Mouse (Mus musculus) embryonic facial prominence, embryonic 15.5 days (tissue): ENCODE results near the gene Hipk2. TPM values are rescaled to one million over a fixed set of nuclear protein-coding genes. Genes with fewer than 3 reads are reported as not detected.
"Not testable (repeated sequence)": the region's sequence is repeated elsewhere in the genome, so short reads cannot be mapped to it uniquely, and the experiment has no call there.

Source experiments
- ATAC-seq: fragments of 200-750 bp; cut with Nextera tagmentation; 2 replicates; pipeline ENCODE4 v1.8.0; 2017; ENCODE audit warnings: low read depth, moderate TSS enrichment; ENCODE audit not compliant: insufficient number of reproducible peaks, low FRiP score, low TSS enrichment
- H3K27ac ChIP-seq: fragments of 300-500 bp; sonication (generic); replicated peaks from 2 replicates; pipeline ENCODE4 v1.5.1; 2015; ENCODE audit warnings: mild to moderate bottlenecking, inconsistent platforms
- H3K27me3 ChIP-seq: fragments of 300-500 bp; sonication (generic); 2 replicates; pipeline ENCODE4 v1.6.1; 2015; ENCODE audit warnings: inconsistent platforms
- H3K36me3 ChIP-seq: fragments of 300-500 bp; sonication (generic); 2 replicates; pipeline ENCODE4 v1.6.1; 2015; ENCODE audit warnings: mild to moderate bottlenecking, inconsistent platforms
- H3K4me1 ChIP-seq: fragments of 300-500 bp; sonication (generic); 2 replicates; pipeline ENCODE4 v1.6.1; 2015; ENCODE audit warnings: inconsistent platforms
- H3K4me2 ChIP-seq: fragments of 300-500 bp; sonication (generic); replicated peaks from 2 replicates; pipeline ENCODE4 v1.6.1; 2015; ENCODE audit warnings: mild to moderate bottlenecking, inconsistent platforms
- H3K4me3 ChIP-seq: fragments of 300-500 bp; sonication (generic); replicated peaks from 2 replicates; pipeline ENCODE4 v1.5.1; 2015; ENCODE audit warnings: mild to moderate bottlenecking, inconsistent platforms
- H3K9ac ChIP-seq: fragments of 300-500 bp; sonication (generic); 2 replicates; pipeline ENCODE4 v1.6.1; 2015; ENCODE audit warnings: inconsistent platforms
- H3K9me3 ChIP-seq: fragments of 300-500 bp; sonication (generic); replicated peaks from 2 replicates; pipeline ENCODE4 v1.6.1; 2016; ENCODE audit warnings: inconsistent platforms
- WGBS: fragments of 180-500 bp; shearing (Covaris S2); methylation state at CpG from one replicate; pipeline ENCODE4 v1.1.7; 2015; 5-methylcytosine and 5-hydroxymethylcytosine counted together
- polyA plus RNA-seq: library from polyadenylated mRNA; unstranded; fragments of >200 nt; fragmentation: Nextera tagmentation; extraction: Ambion mirVana; gene quantifications from 2 replicates; pipeline ENCODE4 v1.2.1, GENCODE M21; 2015

Gene Hipk2
- polyA plus RNA-seq, 1 experiment from 2014 or later: 13.5 TPM

DNA sequence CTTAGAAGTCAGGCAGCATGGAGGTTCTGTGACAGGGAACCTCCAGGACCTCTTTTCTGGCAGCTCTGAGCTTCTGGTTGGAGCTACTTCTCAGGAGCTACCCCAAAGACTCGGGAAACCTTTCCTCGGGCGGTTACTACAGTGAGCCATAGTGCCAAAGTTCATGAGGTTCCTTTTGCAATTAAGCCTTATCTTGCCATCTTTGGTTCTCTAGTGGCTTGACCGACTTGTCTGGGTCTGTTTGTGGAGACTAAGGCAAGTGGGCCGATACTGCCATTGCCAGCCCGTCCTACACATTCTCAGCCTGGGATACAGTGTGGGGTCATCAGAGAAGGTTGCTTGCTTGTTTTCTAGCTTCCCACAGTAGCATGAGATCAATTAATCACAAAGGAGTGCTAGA is 183.4 kb downstream of the Hipk2 start:
- H3K9me3 ChIP-seq: no peaks in the 10 kb centered on the region
- H3K36me3 ChIP-seq: peaks cover 12% of the 10 kb centered on the region; the same call in 1 of the 2 replicates
- H3K4me1 ChIP-seq: 0 out of 2 replicates have a peak, but pooled peaks cover 4% of the 10 kb centered on the region
- no peaks in the 10 kb centered on the region for H3K27me3 ChIP-seq
- H3K9ac ChIP-seq: no peak overlapping the region
- H3K4me3 ChIP-seq: no peak overlapping the region
- no peak overlapping the region for H3K27ac ChIP-seq
- H3K4me2 ChIP-seq: no peak overlapping the region
- WGBS: 84% methylated on average over 6 of the region's 6 CpGs
- ATAC-seq: no peak

DNA sequence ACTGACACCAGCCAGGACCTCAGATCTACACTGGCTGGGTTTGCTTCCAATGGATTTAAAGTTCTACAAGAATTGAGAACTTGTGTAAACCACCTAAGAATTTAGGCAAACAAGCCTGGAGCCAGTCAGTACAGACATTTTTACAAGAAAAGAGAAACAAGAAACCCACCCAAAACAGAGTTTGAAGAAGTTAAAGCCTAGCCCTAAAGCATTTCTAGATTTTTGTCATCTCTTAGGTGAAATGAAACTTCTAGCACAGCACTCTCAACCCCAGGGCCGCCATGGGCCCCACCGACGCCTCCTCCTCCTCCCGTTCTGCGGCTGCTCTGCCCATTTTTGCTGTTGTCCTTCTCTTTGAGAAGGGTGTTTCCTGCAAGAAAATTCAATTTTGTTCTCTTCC is 184.9 kb downstream of the Hipk2 start:
- no peak for ATAC-seq
- WGBS: 76% methylated on average over 5 of the region's 5 CpGs
- H3K9me3 ChIP-seq: no peaks in the 10 kb centered on the region

DNA sequence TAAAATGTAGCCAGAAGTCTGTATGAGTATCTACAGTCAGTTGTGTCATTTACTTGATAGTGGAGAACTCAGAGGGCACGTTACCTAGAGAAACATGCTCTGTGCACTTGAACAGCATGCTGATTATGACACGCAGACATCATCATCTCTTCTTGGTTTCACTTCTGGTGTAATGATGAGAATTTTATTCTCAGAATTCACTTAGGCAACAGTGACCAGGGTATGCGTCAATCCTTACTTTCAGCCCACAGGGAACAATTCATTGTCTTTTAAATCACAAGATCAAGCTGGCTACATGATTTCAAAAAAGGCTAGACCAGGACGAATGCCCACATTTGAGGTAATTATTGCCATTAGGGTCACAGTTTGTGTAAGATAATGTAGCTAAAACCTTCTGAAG is 185.3 kb downstream of the Hipk2 start:
- Histone ChIP-seq H3K4me2 (no peak overlapping the region), H3K4me3 (no peak overlapping the region), H3K27ac (no peak overlapping the region), H3K4me1 (0 out of 2 replicates have a peak, but pooled peaks cover 4% of the 10 kb centered on the region), H3K9me3 (no peaks in the 10 kb centered on the region), H3K27me3 (no peaks in the 10 kb centered on the region), H3K9ac (no peak overlapping the region), H3K36me3 (peaks cover 4% of the 10 kb centered on the region; the same call in 1 of the 2 replicates)
- WGBS: 79% methylated on average over 4 of the region's 4 CpGs
- ATAC-seq: no peak

More for the DNA sequence above, 184.9 kb downstream of the Hipk2 start:
- H3K4me2 ChIP-seq: no peak overlapping the region
- no peaks in the 10 kb centered on the region for H3K27me3 ChIP-seq
- peaks cover 5% of the 10 kb centered on the region; the same call in 1 of the 2 replicates for H3K36me3 ChIP-seq
- 0 out of 2 replicates have a peak, but pooled peaks cover 4% of the 10 kb centered on the region for H3K4me1 ChIP-seq
- H3K27ac ChIP-seq: no peak overlapping the region
- H3K4me3 ChIP-seq: no peak overlapping the region
- no peak overlapping the region for H3K9ac ChIP-seq

DNA sequence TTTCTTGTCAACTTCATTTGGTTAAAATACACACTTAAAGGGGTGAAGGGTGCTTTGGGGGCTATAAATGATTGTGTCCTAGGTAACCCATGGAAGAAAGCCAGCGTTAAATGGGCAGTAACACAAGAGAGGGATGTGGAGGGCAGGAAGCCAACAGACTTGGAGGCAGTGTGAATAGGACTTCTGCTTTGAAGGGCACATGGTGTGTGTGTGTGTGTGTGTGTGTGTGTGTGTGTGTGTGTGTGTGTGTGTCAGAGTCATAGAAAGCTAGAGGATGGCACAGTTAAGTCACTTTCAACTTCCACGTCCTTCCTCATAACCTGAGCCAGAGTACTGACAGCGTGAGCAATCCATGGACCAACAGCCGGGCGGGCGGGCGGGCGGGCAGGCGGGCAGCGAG is 187.1 kb downstream of the Hipk2 start:
- Histone ChIP-seq H3K9ac (no peak overlapping the region), H3K4me1 (0 out of 2 replicates have a peak, but pooled peaks cover 4% of the 10 kb centered on the region), H3K4me3 (no peak overlapping the region), H3K36me3 (peaks cover 4% of the 10 kb centered on the region; the same call in 1 of the 2 replicates), H3K4me2 (no peak overlapping the region), H3K27ac (no peak overlapping the region), H3K27me3 (no peaks in the 10 kb centered on the region), H3K9me3 (no peaks in the 10 kb centered on the region)
- no peak for ATAC-seq
- 90% methylated on average over 10 of the region's 10 CpGs for WGBS

DNA sequence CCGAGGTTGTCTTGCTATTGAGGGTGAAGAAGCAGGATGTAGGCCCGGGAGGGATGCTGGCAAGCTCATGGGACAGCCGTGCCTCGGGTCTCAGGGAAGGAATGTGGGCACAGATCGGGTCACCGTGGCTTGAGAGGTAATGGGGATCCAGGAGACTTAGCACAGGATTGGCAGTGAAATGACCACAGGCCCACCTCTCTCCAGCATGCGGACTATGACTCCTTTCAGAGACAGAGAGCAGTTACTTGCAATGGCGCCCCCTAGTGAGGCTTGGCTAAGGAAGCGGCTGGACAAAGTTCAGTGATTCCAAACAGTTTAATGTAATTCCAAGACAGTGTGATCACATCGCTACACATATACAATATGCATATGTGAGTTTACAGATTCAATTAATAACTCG is 188.7 kb downstream of the Hipk2 start:
- H3K9ac ChIP-seq: no peak overlapping the region
- H3K27ac ChIP-seq: no peak overlapping the region
- 0 out of 2 replicates have a peak, but pooled peaks cover 4% of the 10 kb centered on the region for H3K4me1 ChIP-seq
- no peak overlapping the region for H3K4me3 ChIP-seq
- no peak for ATAC-seq
- no peaks in the 10 kb centered on the region for H3K9me3 ChIP-seq
- no peak overlapping the region for H3K4me2 ChIP-seq
- H3K27me3 ChIP-seq: no peaks in the 10 kb centered on the region
- H3K36me3 ChIP-seq: no peaks in the 10 kb centered on the region; the same call in 1 of the 2 replicates
- 64% methylated on average over 11 of the region's 11 CpGs for WGBS

DNA sequence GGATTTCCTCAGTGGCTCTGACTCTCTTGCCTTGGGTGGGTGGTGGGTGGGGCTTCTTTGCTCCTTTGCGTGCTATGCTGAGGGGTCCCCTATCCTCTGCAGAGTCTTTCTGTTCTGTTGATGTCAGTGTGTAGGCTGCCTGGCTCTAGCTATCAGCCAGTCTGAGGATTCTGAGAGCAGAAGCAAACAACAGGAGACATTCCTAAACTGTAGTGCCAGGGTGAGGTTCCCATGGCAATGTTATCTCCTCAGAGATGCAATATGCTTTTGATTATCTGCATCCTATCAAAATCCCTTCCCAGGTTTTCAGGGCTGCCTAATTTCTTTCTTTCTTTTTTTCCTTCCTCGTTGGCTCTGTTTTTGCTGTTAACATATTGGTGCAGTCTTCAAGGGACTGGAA is 193.4 kb downstream of the Hipk2 start:
- H3K36me3 ChIP-seq: no peaks in the 10 kb centered on the region
- WGBS: 60% methylated on average over 2 of the region's 2 CpGs
- no peak for ATAC-seq

DNA sequence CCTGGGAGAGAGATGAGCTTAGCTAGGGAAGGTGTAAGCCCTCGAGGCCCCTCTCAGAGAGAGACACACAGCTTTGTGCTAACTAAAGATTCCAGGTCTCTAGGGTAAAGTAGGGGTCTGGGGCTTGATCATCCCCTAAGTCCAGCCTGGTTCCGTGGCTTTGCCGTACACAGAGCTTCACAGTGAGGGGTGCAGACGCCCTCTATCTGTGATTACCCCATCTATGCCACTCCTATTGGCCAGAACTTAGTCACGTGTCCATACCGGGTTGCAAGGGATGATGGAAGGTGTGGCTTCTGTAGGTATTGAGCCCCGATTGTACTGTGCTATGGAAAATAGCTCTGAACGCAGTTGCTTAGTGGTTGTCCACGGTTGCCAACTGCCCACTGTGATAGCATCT is 198.3 kb downstream of the Hipk2 start:
- no peak overlapping the region for H3K27ac ChIP-seq
- no peak overlapping the region for H3K4me3 ChIP-seq
- H3K4me2 ChIP-seq: no peak overlapping the region
- ATAC-seq: no peak
- H3K27me3 ChIP-seq: no peaks in the 10 kb centered on the region
- H3K9me3 ChIP-seq: no peaks in the 10 kb centered on the region
- no peaks in the 10 kb centered on the region for H3K36me3 ChIP-seq
- no peak overlapping the region for H3K9ac ChIP-seq
- WGBS: 70% methylated on average over 9 of the region's 9 CpGs
- H3K4me1 ChIP-seq: no peaks in the 10 kb centered on the region

More for the DNA sequence above, 193.4 kb downstream of the Hipk2 start:
- Histone ChIP-seq H3K27me3 (no peaks in the 10 kb centered on the region), H3K4me3 (no peak overlapping the region), H3K9ac (no peak overlapping the region), H3K4me2 (no peak overlapping the region), H3K9me3 (no peaks in the 10 kb centered on the region), H3K27ac (no peak overlapping the region), H3K4me1 (no peaks in the 10 kb centered on the region)

DNA sequence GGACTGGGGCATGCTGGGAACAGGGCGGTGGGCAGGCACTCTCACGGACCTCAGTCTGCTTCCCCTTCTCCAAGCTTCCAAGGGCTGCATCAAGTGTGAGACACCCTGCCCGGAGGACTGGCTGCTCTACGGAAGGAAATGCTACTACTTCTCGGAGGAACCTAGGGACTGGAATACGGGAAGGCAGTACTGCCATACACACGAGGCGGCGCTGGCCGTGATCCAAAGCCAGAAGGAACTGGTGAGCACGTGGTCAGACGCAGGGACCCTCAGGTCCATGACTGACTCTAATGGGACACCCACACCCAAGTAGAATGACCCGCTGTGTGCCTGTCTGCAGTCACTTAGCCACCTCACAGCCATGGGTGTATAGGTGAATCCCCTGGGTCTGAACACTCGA is 199.2 kb downstream of the Hipk2 start:
- H3K4me3 ChIP-seq: no peak overlapping the region
- H3K27me3 ChIP-seq: no peaks in the 10 kb centered on the region
- WGBS: 82% methylated on average over 14 of the region's 14 CpGs
- no peaks in the 10 kb centered on the region for H3K9me3 ChIP-seq
- ATAC-seq: no peak
- H3K36me3 ChIP-seq: no peaks in the 10 kb centered on the region
- H3K4me1 ChIP-seq: no peaks in the 10 kb centered on the region
- H3K4me2 ChIP-seq: no peak overlapping the region
- H3K27ac ChIP-seq: no peak overlapping the region
- H3K9ac ChIP-seq: no peak overlapping the region

DNA sequence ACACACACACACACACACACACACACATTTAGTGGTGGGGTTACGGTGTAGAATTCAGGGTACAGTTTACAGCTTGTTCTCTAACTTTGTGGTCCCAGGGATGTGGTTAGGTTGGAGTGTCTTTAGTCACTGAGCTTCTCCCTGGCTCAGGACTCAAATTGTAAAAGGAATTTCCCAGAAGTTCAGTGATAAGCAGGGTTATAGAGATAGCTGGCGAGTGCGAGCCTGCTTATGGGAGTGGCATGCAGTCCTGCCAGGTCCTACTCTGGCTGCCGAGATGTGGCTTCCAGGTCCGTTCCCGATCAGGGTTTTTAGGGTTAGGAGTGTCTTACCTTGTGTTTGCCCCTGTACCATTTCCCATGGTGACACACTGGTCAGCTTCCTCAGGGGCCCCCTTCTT is 199.7 kb downstream of the Hipk2 start:
- H3K4me2 ChIP-seq: no peak overlapping the region
- no peak overlapping the region for H3K27ac ChIP-seq
- no peaks in the 10 kb centered on the region for H3K9me3 ChIP-seq
- H3K4me3 ChIP-seq: no peak overlapping the region
- H3K4me1 ChIP-seq: no peaks in the 10 kb centered on the region
- H3K27me3 ChIP-seq: no peaks in the 10 kb centered on the region
- no peaks in the 10 kb centered on the region for H3K36me3 ChIP-seq
- ATAC-seq: no peak
- 80% methylated on average over 6 of the region's 6 CpGs for WGBS
- no peak overlapping the region for H3K9ac ChIP-seq

DNA sequence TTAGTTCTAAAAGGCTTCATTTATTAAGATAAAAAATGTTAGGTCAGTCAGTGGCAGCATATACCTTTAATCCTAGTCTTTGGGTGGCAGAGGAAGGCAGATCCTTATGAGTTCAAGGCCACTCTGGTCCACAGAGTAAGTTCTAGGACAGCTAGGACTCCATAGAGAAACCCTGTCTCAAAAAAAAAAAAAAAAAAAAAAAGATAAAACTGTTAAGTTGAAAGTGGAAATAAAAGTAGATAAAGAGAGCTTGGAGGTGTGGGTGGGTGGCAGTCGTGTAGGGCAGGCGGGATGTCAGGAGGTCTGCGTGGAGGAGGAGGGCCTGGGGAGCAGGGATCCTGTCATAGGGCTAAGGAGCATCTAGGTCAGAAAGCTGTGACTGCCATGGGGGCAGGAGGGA is 204.0 kb downstream of the Hipk2 start:
- no peak overlapping the region for H3K27ac ChIP-seq
- H3K4me2 ChIP-seq: no peak overlapping the region
- no peaks in the 10 kb centered on the region for H3K9me3 ChIP-seq
- 83% methylated on average over 3 of the region's 3 CpGs for WGBS
- no peak for ATAC-seq
- H3K4me3 ChIP-seq: no peak overlapping the region
- no peaks in the 10 kb centered on the region for H3K4me1 ChIP-seq
- no peak overlapping the region for H3K9ac ChIP-seq
- no peaks in the 10 kb centered on the region for H3K36me3 ChIP-seq
- H3K27me3 ChIP-seq: no peaks in the 10 kb centered on the region

DNA sequence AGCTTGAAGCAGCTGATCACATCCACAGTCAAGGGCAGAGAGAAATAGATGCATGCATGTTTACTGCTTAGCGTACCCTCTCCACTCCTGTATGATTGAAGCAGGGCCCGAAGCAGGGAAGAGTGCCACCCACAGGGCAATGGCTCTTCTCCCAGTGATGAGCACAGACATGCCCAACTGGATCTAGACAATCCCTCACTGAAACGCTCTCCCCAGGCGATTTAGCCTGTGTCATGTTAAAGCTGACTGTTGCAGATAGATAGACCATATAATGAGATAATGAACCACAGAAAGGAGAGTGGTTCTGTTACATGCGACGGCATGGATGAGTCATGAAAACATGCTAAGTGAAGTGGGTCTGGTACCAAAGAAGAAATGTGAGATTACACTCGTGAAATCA is 204.7 kb downstream of the Hipk2 start:
- no peak for ATAC-seq
- Histone ChIP-seq H3K36me3 (no peaks in the 10 kb centered on the region), H3K4me2 (no peak overlapping the region), H3K4me3 (no peak overlapping the region), H3K27me3 (no peaks in the 10 kb centered on the region), H3K9me3 (no peaks in the 10 kb centered on the region), H3K4me1 (no peaks in the 10 kb centered on the region), H3K27ac (no peak overlapping the region), H3K9ac (no peak overlapping the region)
- WGBS: 58% methylated on average over 7 of the region's 7 CpGs

DNA sequence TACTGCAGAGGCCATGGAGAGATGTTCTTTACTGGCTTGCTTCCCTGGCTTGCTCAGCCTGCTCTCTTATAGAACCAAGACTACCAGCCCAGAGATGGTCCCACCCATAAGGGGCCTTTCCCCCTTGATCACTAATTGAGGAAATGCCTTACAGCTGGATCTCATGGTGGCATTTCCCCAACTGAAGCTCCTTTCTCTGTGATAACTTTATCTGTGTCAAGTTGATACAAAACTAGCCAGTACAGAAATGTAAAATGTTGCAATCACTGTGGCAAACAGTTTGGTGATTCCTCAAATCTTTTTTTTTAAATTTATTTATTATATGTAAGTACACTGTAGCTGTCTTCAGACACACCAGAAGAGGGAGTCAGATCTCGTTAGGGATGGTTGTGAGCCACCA is 205.5 kb downstream of the Hipk2 start:
- H3K4me2 ChIP-seq, ATAC-seq, H3K4me1 ChIP-seq, H3K4me3 ChIP-seq, H3K27me3 ChIP-seq, H3K27ac ChIP-seq, H3K9me3 ChIP-seq, H3K9ac ChIP-seq, H3K36me3 ChIP-seq: not testable (repeated sequence)
- 70% methylated on average over 1 of the region's 1 CpGs for WGBS
